Mouse (Mus musculus) ovary, postnatal 36 days (tissue): ENCODE measurements around the gene Eps8l2.
A peak's percentile ranks its signal among the peaks of the same experiment; 100 is the strongest.
"Not testable (repeated sequence)": the region's sequence is repeated elsewhere in the genome, so short reads cannot be mapped to it uniquely, and the experiment has no call there.

Experiments used
- DNase-seq: peaks from one replicate; pipeline ENCODE4 v3.0.0; 2022; ENCODE audit warnings: low spot score, mixed read lengths

Eps8l2 gene

GRCm38 (mm10) chr7:141365049-141365445 lies 26.4 kb downstream of the Eps8l2 start:
- DNase-seq, result no peak

DNA sequence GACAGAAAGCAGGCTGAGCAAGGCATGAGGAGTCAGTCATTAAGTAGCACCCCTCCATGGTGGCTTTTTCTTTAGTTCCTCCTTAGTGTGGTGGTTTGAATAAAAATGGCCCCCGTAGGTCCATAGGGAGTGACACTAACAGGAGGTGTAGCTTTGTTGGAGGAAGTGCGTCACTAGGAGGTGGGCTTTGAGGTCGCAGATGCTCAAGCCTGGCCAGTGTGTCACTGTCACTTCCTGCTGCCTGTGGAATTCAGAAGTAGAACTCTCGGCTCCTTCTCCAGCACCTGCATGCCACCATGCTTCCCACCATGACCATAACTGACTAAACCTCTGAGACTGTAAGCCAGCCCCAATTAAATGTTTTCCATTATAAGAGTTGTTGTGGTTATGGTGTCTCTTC lies 28.7 kb downstream of the Eps8l2 start:
- DNase-seq, result no peak

DNA sequence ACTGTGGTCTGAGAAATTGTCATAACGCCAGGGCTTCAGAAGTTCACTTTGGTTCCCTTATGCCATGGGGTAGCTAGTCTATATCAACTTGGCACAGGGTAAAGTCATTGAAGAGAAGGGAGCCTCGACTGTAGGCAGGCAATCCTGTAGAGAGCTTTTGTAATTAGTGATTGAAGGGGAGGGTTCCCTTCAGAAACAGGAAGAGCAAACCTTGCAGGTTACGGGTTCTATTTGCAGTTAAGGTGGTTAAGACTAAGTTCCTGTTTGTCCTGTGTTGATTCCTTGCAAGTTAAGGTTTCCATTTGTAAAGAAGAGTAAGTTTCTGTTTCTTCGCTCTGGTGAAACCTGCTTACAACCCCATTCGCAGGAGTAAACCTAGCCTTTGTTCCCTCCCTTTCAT lies 31.2 kb downstream of the Eps8l2 start:
- DNase-seq, result no peak

DNA sequence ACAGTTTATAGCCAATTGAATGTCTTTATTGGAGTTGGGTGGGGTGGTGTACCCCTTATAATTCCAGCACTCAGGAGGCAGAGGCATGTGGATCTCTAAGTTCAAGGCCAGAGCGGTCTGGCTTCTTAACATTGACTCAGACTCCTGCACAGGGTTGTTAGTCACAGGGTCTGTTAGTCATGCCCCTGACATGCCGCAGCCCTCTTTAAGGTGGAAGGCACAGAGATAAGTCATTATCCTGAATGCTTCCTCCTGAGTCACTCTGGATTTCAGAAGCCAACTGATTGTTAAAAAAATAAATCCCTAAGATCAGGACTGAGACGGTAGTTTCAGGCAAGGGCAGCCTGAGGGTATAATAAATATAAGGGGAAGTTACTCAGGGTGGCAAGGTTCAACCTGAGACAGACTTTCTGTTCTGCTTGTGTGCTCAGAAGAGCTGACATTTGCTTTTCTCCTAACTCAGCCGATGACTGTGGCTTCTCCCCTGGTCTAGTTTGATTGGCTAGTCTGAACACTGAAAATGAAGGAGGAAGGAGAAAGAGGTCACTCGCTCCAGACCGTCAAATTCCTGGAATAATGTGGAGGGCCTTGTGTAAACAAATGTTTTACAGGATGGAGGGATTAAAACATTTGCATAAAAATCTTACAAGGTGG lies 33.4 kb downstream of the Eps8l2 start:
- DNase-seq, result no peak

GRCm38 (mm10) chr7:141373611-141374010 lies 34.9 kb downstream of the Eps8l2 start:
- no peak for DNase-seq

DNA sequence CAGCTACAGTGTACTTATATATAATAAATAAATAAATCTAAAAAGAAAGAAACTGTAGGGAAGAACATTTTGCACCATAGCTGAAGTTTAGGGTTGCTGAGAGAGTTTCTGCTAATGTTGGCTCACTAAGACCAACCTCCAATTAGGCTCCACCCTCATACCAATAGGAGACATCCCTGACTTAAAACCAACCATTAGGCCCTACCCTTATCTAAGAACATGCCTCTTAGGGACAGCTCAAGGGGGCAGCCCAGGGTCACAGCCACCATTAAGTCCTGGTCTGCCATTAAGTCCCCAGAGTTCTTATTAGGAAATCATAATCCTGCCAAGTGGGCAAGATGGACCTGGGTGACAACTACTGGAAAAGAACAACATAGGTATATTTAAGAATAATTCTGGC lies 35.7 kb downstream of the Eps8l2 start:
- DNase-seq, result no peak

GRCm38 (mm10) chr7:141379584-141379983 lies 40.9 kb downstream of the Eps8l2 start:
- DNase-seq, result no peak

DNA sequence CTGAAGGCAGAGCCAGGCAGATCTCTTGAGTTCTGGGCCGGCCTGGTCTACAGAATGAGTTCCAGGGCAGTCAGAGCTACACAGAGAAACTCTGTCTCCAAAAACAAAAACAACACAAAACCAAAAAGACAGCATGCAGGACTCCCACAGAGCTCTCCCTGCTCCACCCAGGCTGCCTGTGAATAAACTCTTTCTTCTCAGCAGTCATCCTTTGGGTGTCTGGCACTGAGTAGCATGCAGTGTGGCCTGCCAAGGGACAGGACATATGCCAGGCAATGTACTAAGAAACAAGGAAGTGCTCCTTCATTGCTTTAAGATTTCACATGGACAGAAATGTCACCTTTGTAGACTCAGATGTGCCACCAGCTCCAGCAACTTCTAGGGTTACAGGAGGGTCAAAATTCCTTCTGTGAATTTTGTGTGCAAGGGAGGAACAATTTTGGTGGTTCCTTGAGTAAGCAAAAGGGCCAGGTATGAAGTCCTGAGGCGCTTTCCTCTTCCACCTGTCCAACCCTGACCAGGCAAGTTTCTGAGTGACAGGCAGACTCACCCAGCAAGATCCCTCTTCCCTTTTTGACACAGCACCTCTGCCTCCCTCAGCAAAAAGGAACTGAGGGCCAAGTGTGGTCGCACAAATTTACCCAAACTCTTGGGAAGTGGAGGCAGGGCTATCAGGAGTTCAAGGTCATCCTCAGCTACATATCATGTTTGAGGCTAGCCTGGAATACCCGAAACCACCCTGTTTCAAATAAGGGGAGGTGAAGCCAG lies 42.6 kb downstream of the Eps8l2 start:
- DNase-seq, result no peak

DNA sequence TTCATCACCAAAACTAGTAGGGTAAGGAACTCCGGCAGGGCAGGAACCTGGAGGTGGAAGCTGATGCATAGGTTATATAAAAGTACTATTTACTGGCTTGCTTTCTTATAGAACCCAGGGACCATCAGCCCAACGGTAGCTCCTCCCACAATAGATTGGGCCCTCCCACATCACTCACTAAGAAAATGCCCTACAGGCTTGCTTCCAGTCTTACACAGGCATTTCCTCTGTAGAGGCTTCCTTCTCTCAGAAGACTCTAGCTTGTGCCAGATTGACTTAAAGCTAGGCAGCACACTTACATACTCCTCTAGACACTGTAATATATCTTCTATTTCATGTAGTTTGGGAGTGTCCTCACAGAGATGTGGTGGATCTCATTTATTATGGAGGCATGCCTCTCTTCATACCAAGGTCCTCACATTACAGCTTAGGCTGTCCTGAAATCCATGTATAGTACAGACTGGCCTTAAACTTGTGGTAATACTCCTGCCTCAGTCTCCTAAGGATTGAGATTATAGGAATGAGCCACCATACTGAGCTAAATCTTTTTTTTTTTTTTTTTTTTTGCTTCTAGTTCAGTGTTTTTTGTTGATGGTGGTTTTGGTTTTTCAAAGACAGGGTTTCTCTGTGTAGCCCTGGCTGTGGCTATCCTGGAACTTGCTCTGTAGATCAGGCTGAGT lies 49.3 kb downstream of the Eps8l2 start:
- DNase-seq, result no peak

DNA sequence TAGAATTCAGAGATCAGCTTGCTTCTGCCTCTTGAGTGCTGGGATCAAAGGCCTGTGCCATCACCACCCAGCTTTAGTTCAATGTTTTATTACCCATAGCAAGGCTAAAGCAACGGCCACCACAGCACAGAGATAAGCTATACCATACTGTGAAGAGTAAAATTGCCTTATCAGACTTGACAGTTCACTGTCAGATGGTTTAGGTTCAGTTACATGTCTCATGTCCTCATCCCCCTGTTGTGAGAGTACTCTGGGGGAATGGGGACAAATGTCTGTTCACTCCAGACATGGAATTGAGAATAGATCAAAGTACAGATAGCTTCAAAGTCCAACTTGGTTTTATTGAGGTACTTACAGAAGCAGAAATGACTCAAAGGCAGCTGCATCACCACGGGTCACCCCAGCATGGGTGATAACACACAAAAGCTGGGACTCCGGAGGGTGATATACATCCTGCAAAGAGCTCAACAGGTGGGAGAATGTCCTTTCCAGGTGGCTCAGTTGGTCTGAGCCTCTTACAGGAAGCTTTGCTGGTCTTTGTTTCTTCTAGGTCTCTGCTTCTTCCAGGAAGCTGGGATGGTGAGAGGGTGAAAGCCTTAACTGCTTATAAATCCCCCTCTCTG lies 49.9 kb downstream of the Eps8l2 start:
- no peak for DNase-seq

GRCm38 (mm10) chr7:141390326-141391259 lies 51.9 kb downstream of the Eps8l2 start:
- DNase-seq, result no peak

DNA sequence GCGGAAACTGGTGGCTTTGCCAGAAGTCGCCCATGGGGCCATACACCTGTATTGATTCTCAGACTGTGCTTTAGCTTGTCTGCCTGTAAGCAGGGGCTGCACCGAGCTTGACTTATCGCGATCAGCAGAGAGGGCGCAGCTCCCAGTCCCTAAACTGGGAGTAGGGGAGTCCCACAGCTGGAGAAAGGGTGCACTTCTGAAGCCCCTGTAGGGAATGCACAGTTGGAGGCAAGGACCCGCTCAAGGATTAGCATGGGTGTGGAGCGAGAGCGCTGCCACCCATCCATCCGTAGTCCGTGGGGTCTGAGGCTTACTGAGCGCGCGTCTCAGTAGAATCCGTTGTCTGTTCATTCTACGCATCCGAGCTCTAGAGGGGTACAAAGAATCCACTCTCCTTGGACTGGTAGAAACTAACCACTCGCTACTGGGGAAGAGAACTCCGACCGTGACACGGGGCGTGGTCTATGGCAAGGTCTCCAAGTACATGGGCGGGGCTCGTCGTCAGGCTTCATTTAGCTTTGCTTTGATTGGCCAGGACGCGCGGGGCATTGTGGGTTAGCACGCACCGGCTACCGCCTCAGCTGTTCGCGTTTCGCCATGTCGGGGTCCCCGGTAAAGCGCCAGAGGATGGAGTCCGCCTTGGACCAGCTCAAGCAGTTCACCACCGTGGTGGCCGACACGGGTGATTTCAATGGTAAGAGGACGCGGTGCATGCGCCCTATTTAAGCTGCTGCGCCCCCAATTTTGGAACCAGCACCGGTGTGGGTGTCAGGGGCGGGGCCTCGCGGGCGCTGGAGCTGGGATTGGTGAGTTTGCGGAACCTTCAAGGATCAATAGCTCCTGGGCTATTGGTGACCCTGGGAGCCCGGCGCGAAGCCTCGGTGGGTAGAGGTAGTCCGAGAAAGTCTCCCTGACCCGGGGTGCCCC lies 53.2 kb downstream of the Eps8l2 start, which contains the start of gene Taldo1:
TSS of gene Taldo1 (plus strand) at position 575 of the 927 bp plus-strand sequence.
- peak; percentile 95 for DNase-seq

DNA sequence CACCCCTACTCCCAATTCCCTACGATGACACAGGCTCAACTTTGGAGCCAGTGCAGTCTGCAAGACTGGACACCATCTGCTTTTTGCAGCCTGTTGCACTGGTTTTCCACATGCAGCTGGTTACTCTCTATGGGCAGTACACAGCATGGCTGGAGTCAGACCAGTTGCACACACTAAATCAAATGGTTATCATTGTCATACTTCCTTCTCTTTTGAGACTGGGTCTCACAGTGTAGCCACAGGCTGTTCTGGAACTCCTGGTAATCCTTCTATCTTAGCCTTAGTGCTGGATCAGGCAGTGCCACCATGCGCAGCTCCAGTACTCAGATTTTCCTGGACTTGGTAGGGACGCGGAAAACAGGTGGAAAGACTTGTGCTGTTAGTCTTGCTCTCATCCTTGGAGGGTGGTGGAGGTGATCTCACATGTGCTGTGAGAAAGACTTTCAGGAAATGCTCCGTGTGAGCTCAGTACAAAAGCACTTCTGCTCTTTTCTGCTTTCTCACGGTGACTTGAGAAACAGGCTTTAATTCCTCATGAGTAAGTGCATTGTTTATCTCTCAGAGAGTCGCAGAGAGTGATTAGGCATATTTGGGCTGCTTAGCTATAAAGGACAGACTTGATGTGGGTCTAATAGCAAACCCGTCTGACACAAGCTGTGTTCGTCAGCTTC lies 54.0 kb downstream of the Eps8l2 start:
- DNase-seq, result no peak

GRCm38 (mm10) chr7:141394158-141394557 lies 55.5 kb downstream of the Eps8l2 start:
- DNase-seq, result no peak

DNA sequence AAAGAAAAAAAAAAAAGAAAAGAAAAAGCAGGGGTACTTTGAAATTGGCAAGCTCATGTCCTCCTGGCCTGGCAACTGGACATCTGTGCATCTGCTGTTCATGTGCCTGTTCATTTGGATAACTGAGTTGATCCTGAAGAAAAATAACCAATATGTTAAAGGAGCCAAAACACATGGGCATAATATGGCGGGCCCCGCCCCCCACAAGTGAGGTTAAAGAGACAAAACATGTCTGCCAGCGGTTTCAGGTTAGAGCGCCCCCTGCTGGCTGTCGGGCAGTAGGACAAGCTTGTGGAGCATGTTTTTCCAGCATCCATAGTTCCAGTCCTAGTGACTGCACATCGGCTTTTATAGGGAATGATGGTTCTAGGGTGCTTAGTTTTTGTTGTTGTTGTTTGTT lies 56.1 kb downstream of the Eps8l2 start:
- DNase-seq, result peak; percentile 71

- no peak for DNase-seq
Observed at GRCm38 (mm10) chr7:141395348-141395747, 56.7 kb downstream of the Eps8l2 start.

- peak; percentile 59 for DNase-seq
Observed at GRCm38 (mm10) chr7:141403305-141403704, 64.6 kb downstream of the Eps8l2 start.

GRCm38 (mm10) chr7:141405466-141405865 lies 66.8 kb downstream of the Eps8l2 start:
- no peak for DNase-seq

DNA sequence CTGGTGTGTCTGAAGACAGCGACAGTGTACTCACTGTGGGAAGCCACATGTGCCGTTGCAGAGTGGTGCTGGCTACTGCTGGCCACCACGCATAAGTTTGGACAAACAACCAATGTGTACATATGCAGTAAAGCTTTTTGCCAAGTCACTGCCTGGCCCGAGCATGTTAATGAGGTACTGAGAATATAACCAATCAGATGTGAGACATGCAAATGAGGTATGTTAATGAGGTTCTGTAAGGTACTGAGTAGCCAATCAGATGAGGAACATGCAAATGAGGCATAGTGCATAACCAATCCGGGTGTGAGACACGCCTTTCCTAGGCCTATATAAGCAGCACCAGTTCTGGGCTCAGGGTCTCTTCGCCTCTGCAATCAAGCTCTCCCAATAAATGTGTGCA lies 69.0 kb downstream of the Eps8l2 start:
- not testable (repeated sequence) for DNase-seq

DNA sequence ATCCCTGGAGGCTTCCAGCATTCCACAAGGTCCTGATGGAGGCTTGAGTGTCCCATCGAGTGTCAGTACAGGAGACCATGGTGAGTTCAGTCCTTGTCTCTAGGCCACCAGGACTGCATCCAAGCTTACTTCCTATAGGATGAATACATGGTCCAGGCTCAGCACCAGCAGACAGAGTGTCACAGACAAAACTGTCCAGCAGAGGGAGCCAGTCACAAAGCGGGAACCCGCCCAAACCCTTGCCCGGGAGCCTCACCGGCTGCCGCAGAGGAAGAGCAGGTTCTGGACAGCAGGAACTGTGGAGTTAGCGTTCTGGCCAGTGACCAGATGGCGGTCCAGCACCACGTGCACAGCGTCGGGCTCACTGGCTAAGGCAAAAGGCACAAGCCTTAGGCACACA lies 70.2 kb downstream of the Eps8l2 start:
- peak; percentile 80 for DNase-seq
